Mouse (Mus musculus) heart, embryonic 12.5 days (tissue): ENCODE results near the gene Hp. TPM values are rescaled to one million over a fixed set of nuclear protein-coding genes. Genes with fewer than 3 reads are reported as not detected.

Experiments used
- ATAC-seq: fragments of 200-750 bp; cut with Nextera tagmentation; 2 replicates; pipeline ENCODE4 v1.8.0; 2017; ENCODE audit warnings: moderate TSS enrichment, moderate library complexity; ENCODE audit not compliant: insufficient number of reproducible peaks, low FRiP score
- H3K27ac ChIP-seq: fragments of 300-500 bp; sonication (generic); 2 replicates; pipeline ENCODE4 v1.5.1; 2016; ENCODE audit warnings: mild to moderate bottlenecking, moderate library complexity; ENCODE audit not compliant: poor library complexity, severe bottlenecking
- H3K27me3 ChIP-seq: fragments of 300-500 bp; sonication (generic); replicated peaks from 2 replicates; pipeline ENCODE4 v1.6.1; 2016; ENCODE audit warnings: mild to moderate bottlenecking, moderate library complexity
- H3K36me3 ChIP-seq: fragments of 300-500 bp; sonication (generic); 2 replicates; pipeline ENCODE4 v1.6.1; 2016; ENCODE audit warnings: mild to moderate bottlenecking, moderate library complexity
- H3K4me1 ChIP-seq: fragments of 300-500 bp; sonication (generic); replicated peaks from 2 replicates; pipeline ENCODE4 v1.6.1; 2016; ENCODE audit warnings: mild to moderate bottlenecking
- H3K4me2 ChIP-seq: fragments of 300-500 bp; sonication (generic); 2 replicates; pipeline ENCODE4 v1.6.1; 2016; ENCODE audit warnings: mild to moderate bottlenecking, moderate library complexity
- H3K4me3 ChIP-seq: fragments of 300-500 bp; sonication (generic); 2 replicates; pipeline ENCODE4 v1.5.1; 2016; ENCODE audit warnings: mild to moderate bottlenecking
- H3K9ac ChIP-seq: fragments of 300-500 bp; sonication (generic); 2 replicates; pipeline ENCODE4 v1.6.1; 2016; ENCODE audit warnings: mild to moderate bottlenecking, moderate library complexity
- H3K9me3 ChIP-seq: fragments of 300-500 bp; sonication (generic); replicated peaks from 2 replicates; pipeline ENCODE4 v1.6.1; 2016; ENCODE audit warnings: mild to moderate bottlenecking, moderate library complexity
- WGBS: fragments of 180-500 bp; shearing (Covaris S2); methylation state at CpG from one replicate; pipeline ENCODE4 v1.1.7; 2016; 5-methylcytosine and 5-hydroxymethylcytosine counted together
- polyA plus RNA-seq: library from polyadenylated mRNA; unstranded; fragments of >200 nt; fragmentation: Nextera tagmentation; extraction: Ambion mirVana; gene quantifications from 2 replicates; pipeline ENCODE4 v1.2.1, GENCODE M21; 2016

The Hp gene
- polyA plus RNA-seq, 1 experiment from 2014 or later: 0.33 TPM

DNA sequence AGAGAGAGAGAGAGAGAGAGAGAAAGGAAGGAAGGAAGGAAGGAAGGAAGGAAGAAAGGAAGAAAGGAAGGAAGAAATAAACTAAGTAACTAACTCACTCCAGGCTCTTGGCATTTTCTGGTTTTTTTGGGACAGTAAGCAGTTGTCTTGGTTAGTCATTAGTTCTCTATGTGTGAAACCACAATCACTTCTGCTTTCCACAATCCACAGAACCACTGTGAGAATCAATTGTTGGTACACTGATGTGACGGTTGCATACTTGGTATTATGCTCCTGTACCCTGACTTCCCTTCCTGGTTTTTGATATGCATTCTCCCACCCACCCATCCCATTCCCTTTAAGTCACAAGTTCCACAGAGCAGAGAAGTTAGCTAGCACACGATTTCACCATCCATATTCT, 15.1 kb downstream of the Hp start:
- 67% methylated on average over 2 of the region's 2 CpGs for WGBS
- no peak overlapping the region for H3K4me3 ChIP-seq
- H3K9ac ChIP-seq: no peak overlapping the region
- peaks cover 14% of the 10 kb centered on the region for H3K4me1 ChIP-seq
- no peak for ATAC-seq
- peak overlapping the region; percentile 89; the same call in 1 of the 2 replicates for H3K4me2 ChIP-seq
- no peaks in the 10 kb centered on the region for H3K27me3 ChIP-seq
- no peaks in the 10 kb centered on the region for H3K9me3 ChIP-seq
- peaks cover 42% of the 10 kb centered on the region for H3K36me3 ChIP-seq
- H3K27ac ChIP-seq: no peak overlapping the region

DNA sequence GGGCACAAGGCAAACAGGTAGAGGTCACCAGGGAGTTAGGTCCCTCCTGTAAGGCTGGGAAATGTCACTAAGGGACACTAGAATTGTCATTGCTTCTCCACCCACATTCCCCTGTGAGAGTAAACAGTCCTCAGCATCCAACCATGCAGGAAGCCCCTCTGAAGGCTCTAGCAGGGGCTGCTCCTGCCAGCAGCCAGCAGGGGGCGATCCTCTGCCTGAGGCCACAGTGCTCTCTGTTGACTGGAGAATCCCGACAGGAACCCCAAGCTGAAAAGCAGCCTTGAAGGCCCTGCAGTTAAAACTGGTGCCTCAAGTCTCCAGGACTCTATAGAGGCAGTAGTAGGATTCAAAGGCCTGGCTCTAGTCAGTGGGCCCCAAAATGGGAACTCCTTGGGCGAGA, 27.3 kb downstream of the Hp start:
- no peak overlapping the region for H3K4me2 ChIP-seq
- H3K4me3 ChIP-seq: no peak overlapping the region
- H3K36me3 ChIP-seq: peaks cover 100% of the 10 kb centered on the region
- H3K9ac ChIP-seq: no peak overlapping the region
- no peaks in the 10 kb centered on the region for H3K27me3 ChIP-seq
- no peaks in the 10 kb centered on the region for H3K4me1 ChIP-seq
- ATAC-seq: no peak
- H3K9me3 ChIP-seq: no peaks in the 10 kb centered on the region
- 38% methylated on average over 3 of the region's 3 CpGs for WGBS
- H3K27ac ChIP-seq: no peak overlapping the region

DNA sequence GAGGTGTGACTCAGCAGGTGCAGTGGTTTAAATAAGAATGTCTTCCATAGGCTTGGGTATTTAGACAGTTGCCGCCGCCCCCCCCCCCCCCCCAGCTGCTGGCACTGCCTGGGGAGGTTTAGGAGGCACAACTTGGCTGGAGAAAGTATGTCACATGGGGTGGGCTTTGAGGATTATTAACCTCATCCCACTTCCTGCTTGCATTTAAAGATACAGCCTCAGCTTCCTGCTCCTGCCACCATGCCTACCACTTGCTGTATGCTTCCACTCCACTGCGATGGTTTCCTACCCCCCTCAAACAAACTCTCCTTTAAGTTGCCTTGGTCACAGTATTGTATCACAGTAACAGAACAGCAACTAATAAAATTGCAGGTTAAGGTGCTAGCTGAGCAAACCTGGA, 34.9 kb downstream of the Hp start:
- no peak overlapping the region for H3K4me3 ChIP-seq
- no peak overlapping the region for H3K27ac ChIP-seq
- H3K9me3 ChIP-seq: no peaks in the 10 kb centered on the region
- no peaks in the 10 kb centered on the region for H3K4me1 ChIP-seq
- no peaks in the 10 kb centered on the region for H3K27me3 ChIP-seq
- no peak overlapping the region for H3K4me2 ChIP-seq
- no peak overlapping the region for H3K9ac ChIP-seq
- H3K36me3 ChIP-seq: peaks cover 36% of the 10 kb centered on the region
- ATAC-seq: no peak
- 33% methylated on average over 2 of the region's 3 CpGs for WGBS

DNA sequence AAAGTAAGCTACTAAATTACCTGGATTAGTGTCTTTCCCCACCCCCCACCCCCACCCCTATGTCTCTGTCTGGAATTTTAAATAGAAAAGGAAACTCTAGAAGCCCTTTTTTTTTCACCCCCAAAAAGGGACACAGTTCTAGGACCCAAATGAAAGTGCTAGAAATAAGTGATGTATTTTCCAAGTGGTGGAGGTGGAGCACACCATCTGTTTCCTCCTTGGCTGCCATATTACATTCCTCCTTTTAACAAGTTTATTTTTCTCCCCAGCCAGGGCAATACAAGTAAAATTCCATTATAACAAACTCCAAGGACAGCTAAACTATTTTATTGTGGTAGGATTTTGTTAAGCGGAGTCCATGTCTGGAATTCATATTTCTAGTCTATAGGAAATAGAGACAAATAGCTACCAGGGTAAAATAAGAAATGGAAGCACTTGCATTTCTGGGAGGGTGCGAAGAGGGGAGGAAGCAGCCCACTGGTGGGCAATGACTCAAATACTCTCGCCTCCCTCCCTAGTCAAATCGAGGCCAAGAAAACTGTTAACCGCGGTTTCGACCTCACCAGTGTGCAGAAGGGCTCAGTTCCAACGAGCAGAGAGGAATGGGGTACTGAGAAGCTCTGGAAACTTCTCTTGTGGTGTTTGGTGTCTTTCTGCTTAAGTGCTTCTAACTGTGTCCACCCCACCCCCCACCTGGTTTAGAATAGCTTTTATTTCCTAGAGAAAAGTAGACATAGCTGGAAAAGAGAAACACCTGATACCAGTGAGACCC, 36.0 kb downstream of the Hp start:
- Histone ChIP-seq H3K9me3 (no peaks in the 10 kb centered on the region), H3K9ac (no peak overlapping the region), H3K4me2 (no peak overlapping the region), H3K4me3 (no peak overlapping the region), H3K27me3 (no peaks in the 10 kb centered on the region), H3K27ac (no peak overlapping the region), H3K36me3 (peaks cover 25% of the 10 kb centered on the region), H3K4me1 (no peaks in the 10 kb centered on the region)
- 78% methylated on average over 8 of the region's 8 CpGs for WGBS
- no peak for ATAC-seq

DNA sequence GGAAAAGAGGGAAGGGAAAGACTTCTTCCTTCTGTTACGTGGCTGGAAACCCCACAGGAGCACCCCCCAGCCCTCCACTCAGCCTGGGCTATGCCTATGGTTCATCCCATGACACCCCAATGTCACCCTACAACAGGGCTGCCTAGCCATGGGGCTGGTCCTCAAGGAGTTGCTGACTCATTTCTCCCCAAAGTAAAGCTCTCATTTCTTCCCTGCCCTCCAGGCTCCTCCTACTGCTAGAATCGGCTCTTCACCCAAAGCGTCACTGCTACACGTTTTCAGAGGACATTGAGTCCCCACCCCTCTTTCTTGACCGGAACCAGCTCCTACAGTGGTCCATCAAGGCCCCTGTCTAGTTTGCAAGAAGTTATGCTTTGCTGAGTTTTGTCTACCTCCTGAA, 36.8 kb downstream of the Hp start:
- Histone ChIP-seq H3K27me3 (no peaks in the 10 kb centered on the region), H3K4me2 (no peak overlapping the region), H3K36me3 (peaks cover 17% of the 10 kb centered on the region), H3K4me1 (no peaks in the 10 kb centered on the region), H3K9ac (no peak overlapping the region), H3K27ac (no peak overlapping the region), H3K9me3 (no peaks in the 10 kb centered on the region), H3K4me3 (no peak overlapping the region)
- WGBS: 63% methylated on average over 5 of the region's 5 CpGs
- ATAC-seq: no peak

DNA sequence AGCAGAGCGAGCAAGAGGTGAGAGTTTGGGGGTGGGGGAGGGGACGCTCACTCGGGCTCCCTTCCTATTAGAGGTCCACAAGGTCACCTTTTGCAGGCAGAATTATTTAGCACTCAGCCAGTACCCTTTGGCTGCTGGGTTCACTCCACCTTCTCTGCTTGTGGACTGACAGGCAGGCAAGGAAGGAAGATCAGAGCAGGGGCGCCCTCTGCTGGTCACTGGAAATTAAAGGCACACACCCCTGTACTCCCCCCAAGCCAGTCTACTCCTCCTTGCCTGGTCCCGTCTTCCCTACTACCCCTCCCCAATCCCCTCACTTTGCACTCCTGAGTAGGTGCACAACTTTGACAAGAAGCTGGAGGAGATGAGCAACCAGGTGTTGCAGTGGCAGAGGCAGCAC, 42.3 kb downstream of the Hp start:
- peaks cover 10% of the 10 kb centered on the region; the same call in 1 of the 2 replicates for H3K27me3 ChIP-seq
- H3K4me2 ChIP-seq: peak overlapping the region; percentile 45
- WGBS: 3% methylated on average over 5 of the region's 5 CpGs
- peak overlapping the region; percentile 20 for H3K4me3 ChIP-seq
- H3K36me3 ChIP-seq: no peaks in the 10 kb centered on the region
- H3K9ac ChIP-seq: peak overlapping the region; percentile 10; the same call in 1 of the 2 replicates
- H3K4me1 ChIP-seq: peaks cover 4% of the 10 kb centered on the region
- ATAC-seq: peak; percentile 82
- peak overlapping the region; percentile 14; the same call in 1 of the 2 replicates for H3K27ac ChIP-seq
- no peaks in the 10 kb centered on the region for H3K9me3 ChIP-seq

- no peak for ATAC-seq
- Histone ChIP-seq H3K27ac (no peak overlapping the region), H3K9me3 (no peaks in the 10 kb centered on the region), H3K9ac (no peak overlapping the region), H3K36me3 (no peaks in the 10 kb centered on the region), H3K4me2 (no peak overlapping the region), H3K4me1 (peaks cover 4% of the 10 kb centered on the region), H3K4me3 (no peak overlapping the region), H3K27me3 (peaks cover 11% of the 10 kb centered on the region; the same call in 1 of the 2 replicates)
- 77% methylated on average over 19 of the region's 19 CpGs for WGBS
Measured at GRCm38 (mm10) chr8:109535140-109535990, 43.6 kb downstream of the Hp start.

Other genes starting within 250 kb of the Hp start
- 0.23 TPM in 1 of 2 replicates, not detected in the other for gene Pmfbp1, start 85.1 kb downstream of the Hp start, polyA plus RNA-seq
- gene Dhx38, start 13.3 kb downstream of the Hp start, polyA plus RNA-seq: 19.5 and 19.8 TPM in 2 replicates
- gene Txnl4b, start 13.3 kb downstream of the Hp start, polyA plus RNA-seq: 16.2 and 17.2 TPM in 2 replicates
- gene Dhodh, start 29.5 kb upstream of the Hp start, polyA plus RNA-seq: 35.6 and 38.2 TPM in 2 replicates
- 0.05 and 0.32 TPM in 2 replicates for gene Pkd1l3, start 35.3 kb upstream of the Hp start, polyA plus RNA-seq
- 92.8 and 96.2 TPM in 2 replicates for gene Ist1, start 114.1 kb upstream of the Hp start, polyA plus RNA-seq
- 25.0 and 26.9 TPM in 2 replicates for gene Zfp821, start 126.4 kb upstream of the Hp start, polyA plus RNA-seq
- gene Atxn1l, start 158.6 kb upstream of the Hp start, polyA plus RNA-seq: 8.1 and 8.8 TPM in 2 replicates
- gene Ap1g1, start 199.4 kb upstream of the Hp start, polyA plus RNA-seq: 44.8 and 46.7 TPM in 2 replicates